In the genomic region with DNA sequence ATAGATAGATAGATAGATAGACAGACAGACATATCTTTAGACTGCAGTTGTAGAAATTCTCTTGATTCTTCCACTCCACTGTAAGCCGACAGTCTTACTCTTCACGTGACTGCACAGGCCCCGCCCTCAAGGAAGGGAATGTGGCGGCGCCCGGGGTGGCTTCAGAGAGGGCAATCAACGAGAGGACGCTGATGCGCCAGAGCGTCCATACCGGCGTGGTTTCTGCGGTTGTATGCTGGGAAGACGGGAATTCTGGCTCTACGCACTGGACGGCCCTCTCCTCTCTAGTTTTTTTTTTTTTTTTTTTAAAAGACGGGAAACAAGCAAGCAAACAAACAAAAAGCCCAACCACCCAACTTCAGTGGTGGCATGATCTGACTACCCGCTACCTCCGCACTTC, we compare ENCODE assay signal across 8 mouse cellular contexts. TPM values are rescaled to one million over a fixed set of nuclear protein-coding genes. Genes with fewer than 3 reads are reported as not detected.
DNase-seq lines count a peak whose midpoint lies in the region; ATAC-seq lines count a peak whose summit lies in the region.

No protein-coding gene starts in this region.

- peaks cover 32% of the 10 kb centered on the region for H3K4me1 ChIP-seq in intestine, embryonic 16.5 days (ENCODE audit: control insufficient read depth, insufficient read depth, low read length)

- no peaks in the 10 kb centered on the region for H3K36me3 ChIP-seq in intestine, embryonic 16.5 days (ENCODE audit: control insufficient read depth, insufficient read depth, low read length)

- peak; percentile 92 for DNase-seq in adrenal gland, adult 8-10 months
- peak; percentile 72 for DNase-seq in embryo, embryonic 11.5 days (ENCODE audit: low read depth, low spot score)
- peak; percentile 81 to 89 for DNase-seq in gastrocnemius, postnatal 36 days
- peak; percentile 89 to 95 for DNase-seq in left cerebral cortex, postnatal 25 days (ENCODE audit: low spot score in 2 of 2)
- DNase-seq in mesoderm, embryonic 11.5 days (ENCODE audit: low read depth, low spot score) = peak; percentile 86
- peak; percentile 87 to 90 for DNase-seq in right cerebral cortex, postnatal 36 days (ENCODE audit: low spot score in 2 of 2)
- DNase-seq in urinary bladder, postnatal 4 days (ENCODE audit: low spot score in 2 of 2) = peak; percentile 89 to 92

- WGBS in intestine, embryonic 16.5 days = under 1% methylated on average over 19 of the region's 19 CpGs

- H3K9me3 ChIP-seq in intestine, embryonic 16.5 days (ENCODE audit: control insufficient read depth, low read length) = no peaks in the 10 kb centered on the region

- peak overlapping the region; percentile 73 for H3K9ac ChIP-seq in intestine, embryonic 16.5 days (ENCODE audit: low read depth, low read length)

- intact Hi-C loops in gastrocnemius, postnatal 36 days (cut with DNase I) = no loop called here
- intact Hi-C loops in left cerebral cortex, postnatal 25 days (cut with DNase I) = no loop called here

- peak overlapping the region; percentile 90 for H3K4me2 ChIP-seq in intestine, embryonic 16.5 days (ENCODE audit: low read depth, low read length)

- no peaks in the 10 kb centered on the region for H3K27me3 ChIP-seq in intestine, embryonic 16.5 days (replicated peaks; ENCODE audit: control insufficient read depth, insufficient read depth, low read length)

- peak; percentile 75 for ATAC-seq in intestine, embryonic 16.5 days

- peak overlapping the region; percentile 90 for H3K27ac ChIP-seq in intestine, embryonic 16.5 days (ENCODE audit: low read length)

- peak overlapping the region; percentile 47 for H3K4me3 ChIP-seq in intestine, embryonic 16.5 days (ENCODE audit: low read length)

RNA-seq across cellular contexts. Expression of gene Slc12a9, which starts 4.9 kb away (rescaled TPM):
- 10 to 100 TPM; 10.2 to 22.1 (median 16.6) TPM for total RNA-seq in adrenal gland, adult 8-10 months (2022)
- 1 to 10 TPM; 2.4 to 2.5 TPM for total RNA-seq in gastrocnemius, postnatal 36 days (2021)
- polyA plus RNA-seq in intestine, embryonic 16.5 days (2015; fragmentation: Nextera tagmentation; extraction: Ambion mirVana) = 14.7 and 15.7 TPM in 2 replicates
- 10 to 100 TPM; 21.3 to 23.2 TPM for total RNA-seq in left cerebral cortex, postnatal 25 days (2021)

RNA-seq across cellular contexts. Expression of gene Ephb4, which starts 11.7 kb away (rescaled TPM):
- total RNA-seq in adrenal gland, adult 8-10 months (2022) = 10 to 100 TPM; 51.4 to 70.3 (median 61.1) TPM
- 10 to 100 TPM; 12.1 to 13.4 TPM for total RNA-seq in gastrocnemius, postnatal 36 days (2021)
- 29.9 and 31.2 TPM in 2 replicates for polyA plus RNA-seq in intestine, embryonic 16.5 days (2015; fragmentation: Nextera tagmentation; extraction: Ambion mirVana)
- total RNA-seq in left cerebral cortex, postnatal 25 days (2021) = 1 to 10 TPM; 5.2 to 5.5 TPM

RNA-seq across cellular contexts. Expression of gene Trip6, which starts 24.1 kb away (rescaled TPM):
- total RNA-seq in adrenal gland, adult 8-10 months (2022) = 10 to 100 TPM; 35.7 to 54.9 (median 48.5) TPM
- total RNA-seq in gastrocnemius, postnatal 36 days (2021) = 1 to 10 TPM; 3.7 to 4.1 TPM
- polyA plus RNA-seq in intestine, embryonic 16.5 days (2015; fragmentation: Nextera tagmentation; extraction: Ambion mirVana) = 61.2 and 68.0 TPM in 2 replicates
- 1 to 10 TPM; 4.3 to 5.9 TPM for total RNA-seq in left cerebral cortex, postnatal 25 days (2021)

RNA-seq across cellular contexts. Expression of gene Srrt, which starts 30.8 kb away (rescaled TPM):
- total RNA-seq in adrenal gland, adult 8-10 months (2022) = 100 to 1,000 TPM; 145 to 244 (median 187) TPM
- total RNA-seq in gastrocnemius, postnatal 36 days (2021) = 10 to 100 TPM; 27.7 to 39.8 TPM
- 106 and 113 TPM in 2 replicates for polyA plus RNA-seq in intestine, embryonic 16.5 days (2015; fragmentation: Nextera tagmentation; extraction: Ambion mirVana)
- 100 to 1,000 TPM; 176 to 178 TPM for total RNA-seq in left cerebral cortex, postnatal 25 days (2021)

RNA-seq across cellular contexts. Expression of gene Ufsp1, which starts 43.8 kb away (rescaled TPM):
- 10 to 100 TPM; 13.0 to 16.4 (median 15.8) TPM for total RNA-seq in adrenal gland, adult 8-10 months (2022)
- 10 to 100 TPM; 17.6 to 25.1 TPM for total RNA-seq in gastrocnemius, postnatal 36 days (2021)
- 9.5 and 10.7 TPM in 2 replicates for polyA plus RNA-seq in intestine, embryonic 16.5 days (2015; fragmentation: Nextera tagmentation; extraction: Ambion mirVana)
- total RNA-seq in left cerebral cortex, postnatal 25 days (2021) = 10 to 100 TPM in 1 of 2 experiments, 1 to 10 TPM in 1; 9.8 to 13.3 TPM

Comparison
In these comparisons a context has a peak if more than half of its experiments do, and no peak if none do; other contexts are left out.
1. Peak in every context shown above with its lines: DNase-seq, ATAC-seq, H3K4me3 ChIP-seq and H3K27ac ChIP-seq.
2. RNA of gene Trip6, which starts 24.1 kb away (total RNA-seq): 35.7 to 54.9 TPM in adrenal gland, adult 8-10 months; 4.3 to 5.9 TPM in left cerebral cortex, postnatal 25 days and 3.7 to 4.1 TPM in gastrocnemius, postnatal 36 days; every median in the first group is over 4 times any median in the second.